Mouse (Mus musculus): ENCODE measurements around the gene Slk. TPM values are rescaled to one million over a fixed set of nuclear protein-coding genes. Genes with fewer than 3 reads are reported as not detected.
A peak's percentile ranks its signal among the peaks of the same experiment; 100 is the strongest.
"Not testable (repeated sequence)": the region's sequence is repeated elsewhere in the genome, so short reads cannot be mapped to it uniquely, and the experiment has no call there.

Slk gene
- polyA plus RNA-seq, 1 experiment from 2014 or later: 13.8 TPM

- Histone ChIP-seq H3K4me1 (ENCODE audit: control insufficient read depth, insufficient read depth, low read length) (no peaks in the 10 kb centered on the region), H3K27me3 (ENCODE audit: control insufficient read depth, insufficient read depth, low read length) (no peaks in the 10 kb centered on the region), H3K36me3 (ENCODE audit: control insufficient read depth, insufficient read depth, low read length) (no peaks in the 10 kb centered on the region), H3K9me3 (ENCODE audit: control insufficient read depth, low read length) (no peaks in the 10 kb centered on the region), H3K9ac (ENCODE audit: low read length) (no peak overlapping the region), H3K4me3 (ENCODE audit: low read depth, low read length) (no peak overlapping the region), H3K4me2 (ENCODE audit: low read depth) (no peak overlapping the region), H3K27ac (ENCODE audit: low read depth, low read length) (no peak overlapping the region)
- DNase-seq (ENCODE audit: low spot score) (no peak), ATAC-seq (ENCODE audit: insufficient read depth, low FRiP score, low TSS enrichment) (no peak)
- 75% methylated on average over 5 of the region's 5 CpGs for WGBS
These were observed 17.5 kb upstream of the Slk start for GRCm38 (mm10) chr19:47561996-47562441.

GRCm38 (mm10) chr19:47563715-47564114, 15.8 kb upstream of the Slk start:
- no peak overlapping the region for H3K9ac ChIP-seq (ENCODE audit: low read length)
- H3K9me3 ChIP-seq (ENCODE audit: control insufficient read depth, low read length): no peaks in the 10 kb centered on the region
- no peaks in the 10 kb centered on the region for H3K36me3 ChIP-seq (ENCODE audit: control insufficient read depth, insufficient read depth, low read length)
- ATAC-seq (ENCODE audit: insufficient read depth, low FRiP score, low TSS enrichment) (no peak), DNase-seq (ENCODE audit: low spot score) (no peak)
- H3K27ac ChIP-seq (ENCODE audit: low read depth, low read length): no peak overlapping the region
- WGBS: 76% methylated on average over 13 of the region's 13 CpGs
- no peak overlapping the region for H3K4me2 ChIP-seq (ENCODE audit: low read depth)
- no peaks in the 10 kb centered on the region for H3K27me3 ChIP-seq (ENCODE audit: control insufficient read depth, insufficient read depth, low read length)
- H3K4me1 ChIP-seq (ENCODE audit: control insufficient read depth, insufficient read depth, low read length): no peaks in the 10 kb centered on the region
- H3K4me3 ChIP-seq (ENCODE audit: low read depth, low read length): no peak overlapping the region

GRCm38 (mm10) chr19:47565031-47565654, 14.3 kb upstream of the Slk start:
- Histone ChIP-seq H3K4me3 (ENCODE audit: low read depth, low read length) (no peak overlapping the region), H3K27me3 (ENCODE audit: control insufficient read depth, insufficient read depth, low read length) (no peaks in the 10 kb centered on the region), H3K9ac (ENCODE audit: low read length) (no peak overlapping the region), H3K27ac (ENCODE audit: low read depth, low read length) (no peak overlapping the region), H3K9me3 (ENCODE audit: control insufficient read depth, low read length) (no peaks in the 10 kb centered on the region), H3K36me3 (ENCODE audit: control insufficient read depth, insufficient read depth, low read length) (no peaks in the 10 kb centered on the region), H3K4me1 (ENCODE audit: control insufficient read depth, insufficient read depth, low read length) (no peaks in the 10 kb centered on the region), H3K4me2 (ENCODE audit: low read depth) (no peak overlapping the region)
- 69% methylated on average over 17 of the region's 17 CpGs for WGBS
- ATAC-seq (ENCODE audit: insufficient read depth, low FRiP score, low TSS enrichment) (no peak), DNase-seq (ENCODE audit: low spot score) (no peak)

DNA sequence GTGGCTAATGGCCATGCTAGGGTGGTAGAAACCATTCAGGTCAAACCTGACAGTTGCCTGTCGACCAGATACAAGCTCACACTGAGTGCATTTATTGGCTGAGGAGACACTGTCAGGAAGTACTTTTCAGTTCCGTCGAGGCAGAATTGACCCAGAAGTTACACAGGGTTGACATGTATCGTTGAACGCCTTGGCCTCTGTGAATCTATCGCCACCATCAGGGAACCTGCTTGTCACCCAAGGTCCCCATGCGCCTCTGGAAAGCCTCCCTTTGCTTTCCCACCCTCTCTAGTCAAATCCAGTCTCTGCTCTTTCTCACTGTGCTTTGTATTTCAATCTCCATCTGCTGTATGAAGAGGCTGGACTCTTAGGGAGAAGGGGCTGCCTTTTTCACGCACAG, 13.5 kb upstream of the Slk start:
- Histone ChIP-seq H3K27ac (ENCODE audit: low read depth, low read length) (no peak overlapping the region), H3K4me2 (ENCODE audit: low read depth) (no peak overlapping the region), H3K9ac (ENCODE audit: low read length) (no peak overlapping the region), H3K36me3 (ENCODE audit: control insufficient read depth, insufficient read depth, low read length) (no peaks in the 10 kb centered on the region), H3K4me1 (ENCODE audit: control insufficient read depth, insufficient read depth, low read length) (no peaks in the 10 kb centered on the region), H3K27me3 (ENCODE audit: control insufficient read depth, insufficient read depth, low read length) (no peaks in the 10 kb centered on the region), H3K4me3 (ENCODE audit: low read depth, low read length) (no peak overlapping the region), H3K9me3 (ENCODE audit: control insufficient read depth, low read length) (no peaks in the 10 kb centered on the region)
- DNase-seq (ENCODE audit: low spot score): no peak
- 87% methylated on average over 8 of the region's 8 CpGs for WGBS
- no peak for ATAC-seq (ENCODE audit: insufficient read depth, low FRiP score, low TSS enrichment)

DNA sequence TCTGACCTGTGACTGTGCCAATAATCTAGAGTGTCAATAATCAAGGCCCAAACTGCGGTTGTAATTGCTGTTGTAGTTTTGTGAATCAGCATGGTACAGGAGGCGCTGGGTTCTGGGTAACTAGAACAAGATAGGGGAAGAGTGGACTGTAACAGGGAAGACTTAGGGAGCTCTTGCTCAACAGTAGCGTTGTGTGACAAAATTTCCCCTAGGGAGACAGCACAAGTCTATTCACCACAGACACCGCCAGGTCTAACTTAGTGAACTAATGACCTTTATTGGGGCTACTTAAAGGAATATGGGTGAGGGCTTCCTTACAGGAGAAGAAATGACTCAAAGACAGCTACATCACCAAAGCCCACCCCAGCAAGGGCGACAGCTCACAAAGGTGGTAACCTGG, 9.4 kb upstream of the Slk start:
- 83% methylated on average over 5 of the region's 5 CpGs for WGBS
- Histone ChIP-seq H3K36me3 (ENCODE audit: control insufficient read depth, insufficient read depth, low read length) (no peaks in the 10 kb centered on the region), H3K9me3 (ENCODE audit: control insufficient read depth, low read length) (no peaks in the 10 kb centered on the region), H3K27me3 (ENCODE audit: control insufficient read depth, insufficient read depth, low read length) (no peaks in the 10 kb centered on the region), H3K27ac (ENCODE audit: low read depth, low read length) (no peak overlapping the region), H3K4me2 (ENCODE audit: low read depth) (no peak overlapping the region), H3K9ac (ENCODE audit: low read length) (no peak overlapping the region), H3K4me3 (ENCODE audit: low read depth, low read length) (no peak overlapping the region), H3K4me1 (ENCODE audit: control insufficient read depth, insufficient read depth, low read length) (no peaks in the 10 kb centered on the region)
- no peak for DNase-seq (ENCODE audit: low spot score)
- ATAC-seq (ENCODE audit: insufficient read depth, low FRiP score, low TSS enrichment): no peak

DNA sequence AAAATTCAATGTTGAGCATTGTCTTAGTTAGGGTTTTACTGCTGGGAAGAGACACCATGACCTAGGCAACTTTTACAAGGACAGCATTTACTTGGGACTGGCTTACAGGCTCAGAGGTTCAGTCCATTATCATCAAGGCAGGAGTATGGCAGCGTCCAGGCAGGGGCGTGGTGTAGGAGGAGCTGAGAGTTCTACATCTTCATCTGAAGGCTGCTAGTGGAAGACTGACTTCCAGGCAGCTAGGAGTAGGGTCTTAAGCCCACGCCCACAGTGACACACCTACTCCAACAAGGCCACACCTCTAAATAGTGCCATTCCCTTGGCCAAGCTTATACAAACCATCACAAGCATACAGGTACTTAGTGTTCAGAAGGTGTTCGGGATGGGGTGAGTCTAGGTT, 7.5 kb upstream of the Slk start:
- H3K4me2 ChIP-seq (ENCODE audit: low read depth); H3K27ac ChIP-seq (ENCODE audit: low read depth, low read length); H3K36me3 ChIP-seq (ENCODE audit: control insufficient read depth, insufficient read depth, low read length); ATAC-seq (ENCODE audit: insufficient read depth, low FRiP score, low TSS enrichment); H3K27me3 ChIP-seq (ENCODE audit: control insufficient read depth, insufficient read depth, low read length); H3K9ac ChIP-seq (ENCODE audit: low read length); H3K9me3 ChIP-seq (ENCODE audit: control insufficient read depth, low read length); DNase-seq (ENCODE audit: low spot score); H3K4me1 ChIP-seq (ENCODE audit: control insufficient read depth, insufficient read depth, low read length); H3K4me3 ChIP-seq (ENCODE audit: low read depth, low read length): not testable (repeated sequence)
- 69% methylated on average over 4 of the region's 4 CpGs for WGBS

GRCm38 (mm10) chr19:47573718-47574117, 5.8 kb upstream of the Slk start:
- no peaks in the 10 kb centered on the region for H3K27me3 ChIP-seq (ENCODE audit: control insufficient read depth, insufficient read depth, low read length)
- H3K4me1 ChIP-seq (ENCODE audit: control insufficient read depth, insufficient read depth, low read length): 0 out of 2 replicates have a peak, but pooled peaks cover 3% of the 10 kb centered on the region
- no peak overlapping the region for H3K4me2 ChIP-seq (ENCODE audit: low read depth)
- no peak overlapping the region for H3K9ac ChIP-seq (ENCODE audit: low read length)
- no peaks in the 10 kb centered on the region for H3K36me3 ChIP-seq (ENCODE audit: control insufficient read depth, insufficient read depth, low read length)
- no peaks in the 10 kb centered on the region for H3K9me3 ChIP-seq (ENCODE audit: control insufficient read depth, low read length)
- 86% methylated on average over 3 of the region's 3 CpGs for WGBS
- ATAC-seq (ENCODE audit: insufficient read depth, low FRiP score, low TSS enrichment) (no peak), DNase-seq (ENCODE audit: low spot score) (no peak)
- no peak overlapping the region for H3K27ac ChIP-seq (ENCODE audit: low read depth, low read length)
- no peak overlapping the region for H3K4me3 ChIP-seq (ENCODE audit: low read depth, low read length)

DNA sequence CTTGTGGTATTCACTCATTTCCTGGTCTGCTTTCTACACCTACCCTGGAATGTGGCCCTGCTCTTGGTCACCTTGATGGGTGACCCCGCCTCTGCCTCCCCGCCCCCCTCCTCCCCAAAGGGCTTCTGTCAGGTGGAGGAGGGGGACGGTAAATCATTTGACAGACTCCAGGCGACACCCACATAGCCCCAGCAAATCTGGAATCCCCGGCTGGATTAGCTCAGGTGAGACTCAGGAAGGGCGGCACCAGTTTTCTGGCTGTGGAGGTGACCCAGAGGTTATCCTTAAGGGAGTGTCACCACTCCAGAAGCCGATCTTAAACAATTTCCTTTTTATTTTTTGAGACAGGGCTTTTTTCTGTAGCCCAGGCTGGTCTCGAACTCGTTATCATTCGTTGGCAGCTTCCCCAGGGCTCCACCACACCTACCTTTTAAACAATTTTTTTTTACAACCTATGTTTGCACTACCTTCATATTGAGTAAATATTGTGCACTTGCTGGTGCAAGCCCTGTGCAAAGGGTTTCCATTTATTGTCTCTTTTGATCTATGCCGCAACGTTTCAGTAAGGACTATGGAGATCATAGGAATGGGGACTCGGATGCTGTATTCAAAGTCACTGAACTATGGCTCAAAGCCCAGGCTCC, 775 bp upstream of the Slk start:
- DNase-seq (ENCODE audit: low spot score) (no peak), ATAC-seq (ENCODE audit: insufficient read depth, low FRiP score, low TSS enrichment) (peak; percentile 28; the same call in 1 of the 2 replicates)
- peak overlapping the region; percentile 88 for H3K27ac ChIP-seq (ENCODE audit: low read depth, low read length)
- H3K9ac ChIP-seq (ENCODE audit: low read length): peak overlapping the region; percentile 95
- 10% methylated on average over 13 of the region's 13 CpGs for WGBS
- H3K36me3 ChIP-seq (ENCODE audit: control insufficient read depth, insufficient read depth, low read length): no peaks in the 10 kb centered on the region
- H3K4me2 ChIP-seq (ENCODE audit: low read depth): peak overlapping the region; percentile 63
- H3K9me3 ChIP-seq (ENCODE audit: control insufficient read depth, low read length): no peaks in the 10 kb centered on the region
- H3K27me3 ChIP-seq (ENCODE audit: control insufficient read depth, insufficient read depth, low read length): no peaks in the 10 kb centered on the region
- peaks cover 17% of the 10 kb centered on the region for H3K4me1 ChIP-seq (ENCODE audit: control insufficient read depth, insufficient read depth, low read length)
- peak overlapping the region; percentile 92 for H3K4me3 ChIP-seq (ENCODE audit: low read depth, low read length)

Data from neural tube, embryonic 11.5 days (tissue).